Mouse (Mus musculus) heart, embryonic 14.5 days (tissue): ENCODE measurements around the gene Btg3. TPM values are rescaled to one million over a fixed set of nuclear protein-coding genes. Genes with fewer than 3 reads are reported as not detected.

Experiments used
- polyA plus RNA-seq: library from polyadenylated mRNA; unstranded; fragments of >200 nt; fragmentation: Nextera tagmentation; extraction: Ambion mirVana; gene quantifications from 2 replicates; pipeline ENCODE4 v1.2.1, GENCODE M21; 2014

The Btg3 gene
- polyA plus RNA-seq, 1 experiment from 2014 or later: 78.5 TPM

Other genes with a start within 250 kb of the Btg3 start
- gene Cxadr, start 75.7 kb downstream of the Btg3 start, polyA plus RNA-seq: 24.6 and 28.7 TPM in 2 replicates
- gene D16Ertd472e, start 199.5 kb upstream of the Btg3 start, polyA plus RNA-seq: 7.1 and 7.2 TPM in 2 replicates